Mouse (Mus musculus): ENCODE results near the gene Prpmp5.
"Not testable (repeated sequence)": the region's sequence is repeated elsewhere in the genome, so short reads cannot be mapped to it uniquely, and the experiment has no call there.

Gene Prpmp5

DNA sequence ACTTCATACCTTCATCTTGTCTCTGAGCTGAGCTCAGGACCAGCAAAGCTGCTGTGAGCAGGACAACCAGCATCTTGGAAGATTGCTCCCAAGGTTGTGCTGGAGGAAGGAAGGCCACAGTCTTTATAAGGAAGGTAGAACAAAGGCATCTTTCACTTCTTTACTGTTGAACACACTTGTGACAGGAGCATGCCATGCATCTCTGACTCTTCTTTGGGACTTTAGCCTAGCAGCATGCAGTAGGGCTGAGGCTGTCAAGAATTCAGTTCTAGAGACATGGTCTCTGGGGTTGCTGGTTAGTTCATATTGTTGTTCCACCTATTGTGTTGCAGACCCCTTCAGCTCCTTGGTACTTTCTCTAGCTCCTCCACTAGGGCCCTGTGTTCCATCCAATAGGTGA is at the start of gene Prpmp5:
Gene Prpmp5 (minus strand): TSS at position 101 of the 400 bp plus-strand sequence.
- not testable (repeated sequence) for DNase-seq (ENCODE audit: low spot score)

DNA sequence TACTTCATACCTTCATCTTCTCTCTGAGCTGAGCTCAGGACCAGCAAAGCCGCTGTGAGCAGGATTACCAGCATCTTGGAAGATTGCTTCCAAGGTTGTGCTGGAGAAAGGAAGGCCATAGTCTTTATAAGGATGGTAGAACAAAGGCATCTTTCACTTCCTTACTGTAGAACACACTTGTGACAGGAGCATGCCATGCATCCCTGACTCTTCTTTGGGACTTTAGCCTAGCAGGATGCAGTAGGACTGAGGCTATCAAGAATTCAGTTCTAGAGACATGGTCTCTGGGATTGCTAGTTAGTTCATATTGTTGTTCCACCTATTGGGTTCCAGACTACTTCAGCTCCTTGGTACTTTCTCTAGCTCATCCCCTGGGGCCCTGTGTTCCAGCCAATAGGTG is 49.5 kb upstream of the Prpmp5 start, which contains the start of gene Gm8882:
Gene Gm8882 (minus strand): TSS at position 101 of the 400 bp plus-strand sequence.
- DNase-seq (ENCODE audit: low spot score), result not testable (repeated sequence)
